Mouse (Mus musculus) right cerebral cortex, postnatal 25 days (tissue): ENCODE data around the gene Gm20441.

Experiments
- DNase-seq: peaks from one replicate; pipeline ENCODE4 v3.0.0; 2022

The Gm20441 gene

GRCm38 (mm10) chr10:75780769-75781578 is at the start of gene Gm20441, which contains the start of gene Gstt3:
Gene Gm20441 (minus strand): TSS chr10:75780954.
Gene Gstt3 (minus strand): TSS chr10:75781414.
- DNase-seq, result no peak

- no peak for DNase-seq
These were observed 49.5 kb upstream of the Gm20441 start for GRCm38 (mm10) chr10:75830275-75830670.

- DNase-seq, result no peak
These were observed 48.9 kb upstream of the Gm20441 start for GRCm38 (mm10) chr10:75829529-75830274.

GRCm38 (mm10) chr10:75828500-75828931 is 47.8 kb upstream of the Gm20441 start:
- DNase-seq, result no peak

GRCm38 (mm10) chr10:75827668-75828360 is 47.1 kb upstream of the Gm20441 start:
- DNase-seq, result no peak

GRCm38 (mm10) chr10:75824530-75824929 is 43.8 kb upstream of the Gm20441 start:
- DNase-seq, result no peak

GRCm38 (mm10) chr10:75823782-75824181 is 43.0 kb upstream of the Gm20441 start:
- DNase-seq, result no peak

- no peak for DNase-seq
These were observed 41.7 kb upstream of the Gm20441 start, which contains the start of gene Gstt4 for GRCm38 (mm10) chr10:75822443-75822842. Gene Gstt4 (minus strand): TSS chr10:75822543.

- no peak for DNase-seq
These were observed 39.1 kb upstream of the Gm20441 start for GRCm38 (mm10) chr10:75819882-75820281.

- DNase-seq, result no peak
These were observed 37.9 kb upstream of the Gm20441 start for GRCm38 (mm10) chr10:75818641-75819040.

GRCm38 (mm10) chr10:75804217-75804616 is 23.5 kb upstream of the Gm20441 start:
- no peak for DNase-seq

- peak; percentile 35 for DNase-seq
These were observed 17.5 kb upstream of the Gm20441 start, which contains the start of gene Gstt1 for GRCm38 (mm10) chr10:75798176-75798696. Gene Gstt1 (minus strand): TSS chr10:75798584.

GRCm38 (mm10) chr10:75797619-75798175 is 16.9 kb upstream of the Gm20441 start:
- peak; percentile 56 for DNase-seq

GRCm38 (mm10) chr10:75796731-75797516 is 16.2 kb upstream of the Gm20441 start:
- DNase-seq, result no peak

GRCm38 (mm10) chr10:75794880-75795279 is 14.1 kb upstream of the Gm20441 start:
- DNase-seq, result no peak

GRCm38 (mm10) chr10:75790773-75791172 is 10.0 kb upstream of the Gm20441 start:
- DNase-seq, result no peak

GRCm38 (mm10) chr10:75789841-75790240 is 9.1 kb upstream of the Gm20441 start:
- DNase-seq, result no peak

GRCm38 (mm10) chr10:75789081-75789735 is 8.5 kb upstream of the Gm20441 start:
- DNase-seq, result no peak

GRCm38 (mm10) chr10:75788277-75788676 is 7.5 kb upstream of the Gm20441 start:
- peak; percentile 13 for DNase-seq

GRCm38 (mm10) chr10:75785442-75785841 is 4.7 kb upstream of the Gm20441 start:
- DNase-seq, result no peak
